Mouse (Mus musculus): ENCODE results near the gene Eloa. TPM values are rescaled to one million over a fixed set of nuclear protein-coding genes. Genes with fewer than 3 reads are reported as not detected.
"Not testable (repeated sequence)": the region's sequence is repeated elsewhere in the genome, so short reads cannot be mapped to it uniquely, and the experiment has no call there.

The Eloa gene
- polyA plus RNA-seq, 2 experiments from 2014 or later = 50.0 to 57.9 TPM

DNA sequence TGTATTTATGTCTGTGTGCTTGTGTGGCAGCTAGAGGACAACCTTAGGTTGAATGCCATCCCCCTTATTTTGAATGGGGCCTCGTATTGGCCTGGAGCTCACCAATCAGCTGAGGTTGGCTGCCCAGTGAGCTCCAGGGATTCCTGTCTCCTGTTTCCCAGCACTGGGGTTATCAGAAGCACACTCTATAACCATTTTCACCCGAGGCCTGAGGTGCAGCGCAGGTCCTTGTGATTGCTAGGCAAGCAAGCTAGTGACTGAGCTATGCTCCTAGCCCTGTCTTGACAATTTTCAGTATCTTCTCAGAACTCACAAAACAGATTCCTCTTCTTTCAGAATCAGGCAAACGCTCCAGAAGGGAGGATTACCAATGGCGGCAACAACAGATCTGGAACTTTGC is 37.0 kb downstream of the Eloa start:
- no peak for ATAC-seq

DNA sequence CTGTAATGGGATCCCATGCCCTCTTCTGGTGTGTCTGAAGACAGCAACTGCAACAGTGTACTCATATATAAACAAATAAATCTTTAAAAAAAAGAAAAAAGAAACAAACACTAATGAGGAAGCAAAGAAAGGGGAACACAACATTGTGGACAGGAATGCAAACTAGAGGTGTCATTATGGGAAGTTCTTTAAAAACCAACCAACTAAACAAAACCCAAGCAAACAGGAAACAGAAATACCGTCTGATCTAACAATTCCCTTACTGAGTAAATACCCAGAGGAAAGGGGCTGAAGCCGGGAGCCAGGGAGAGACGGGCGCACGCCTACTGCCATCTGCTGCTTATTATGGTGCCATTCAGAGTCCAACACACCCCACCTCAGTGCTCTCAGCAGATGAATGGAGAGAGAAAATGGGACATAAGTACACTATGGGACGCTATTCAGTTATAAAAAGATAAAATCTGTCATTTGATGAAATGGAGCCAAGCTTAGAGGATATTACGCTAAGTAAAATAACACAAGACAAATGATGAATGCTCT is 40.0 kb downstream of the Eloa start:
- ATAC-seq = no peak

DNA sequence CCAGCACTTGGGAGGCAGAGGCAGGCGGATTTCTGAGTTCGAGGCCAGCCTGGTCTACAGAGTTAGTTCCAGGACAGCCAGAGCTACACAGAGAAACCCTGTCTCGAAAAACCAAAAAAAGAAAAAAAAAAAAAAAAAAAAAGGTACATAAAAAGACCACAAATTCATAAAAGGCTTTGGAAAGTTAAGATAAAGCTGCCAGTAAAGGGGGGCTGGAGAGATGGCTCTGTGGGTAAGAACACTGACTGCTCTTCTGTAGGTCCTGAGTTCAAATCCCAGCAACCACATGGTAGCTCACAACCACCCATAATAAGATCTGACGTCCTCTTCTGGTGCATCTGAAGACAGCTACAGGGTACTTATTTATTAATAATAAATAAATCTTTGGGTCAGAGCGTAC is 41.3 kb downstream of the Eloa start:
- not testable (repeated sequence) for ATAC-seq

DNA sequence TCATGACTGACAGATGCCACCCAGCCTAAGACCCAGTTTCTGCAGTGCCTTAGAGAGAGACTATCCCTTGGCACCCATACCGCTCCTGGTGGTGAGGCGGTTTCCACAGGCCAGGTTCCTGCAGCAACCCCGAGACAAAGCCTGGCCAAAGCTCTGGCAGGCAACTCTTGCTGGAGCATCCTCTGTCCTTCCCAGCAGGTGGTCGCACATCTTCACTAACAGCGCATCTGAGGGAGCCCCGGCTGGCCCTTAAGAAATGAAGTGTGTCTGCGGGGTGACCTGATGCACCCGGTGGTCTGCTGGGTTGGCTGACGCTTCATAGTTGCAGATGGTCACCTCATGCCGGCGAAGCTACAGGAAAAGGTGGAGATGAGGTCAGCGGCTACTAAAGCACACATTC is 45.4 kb downstream of the Eloa start:
- no peak for ATAC-seq

DNA sequence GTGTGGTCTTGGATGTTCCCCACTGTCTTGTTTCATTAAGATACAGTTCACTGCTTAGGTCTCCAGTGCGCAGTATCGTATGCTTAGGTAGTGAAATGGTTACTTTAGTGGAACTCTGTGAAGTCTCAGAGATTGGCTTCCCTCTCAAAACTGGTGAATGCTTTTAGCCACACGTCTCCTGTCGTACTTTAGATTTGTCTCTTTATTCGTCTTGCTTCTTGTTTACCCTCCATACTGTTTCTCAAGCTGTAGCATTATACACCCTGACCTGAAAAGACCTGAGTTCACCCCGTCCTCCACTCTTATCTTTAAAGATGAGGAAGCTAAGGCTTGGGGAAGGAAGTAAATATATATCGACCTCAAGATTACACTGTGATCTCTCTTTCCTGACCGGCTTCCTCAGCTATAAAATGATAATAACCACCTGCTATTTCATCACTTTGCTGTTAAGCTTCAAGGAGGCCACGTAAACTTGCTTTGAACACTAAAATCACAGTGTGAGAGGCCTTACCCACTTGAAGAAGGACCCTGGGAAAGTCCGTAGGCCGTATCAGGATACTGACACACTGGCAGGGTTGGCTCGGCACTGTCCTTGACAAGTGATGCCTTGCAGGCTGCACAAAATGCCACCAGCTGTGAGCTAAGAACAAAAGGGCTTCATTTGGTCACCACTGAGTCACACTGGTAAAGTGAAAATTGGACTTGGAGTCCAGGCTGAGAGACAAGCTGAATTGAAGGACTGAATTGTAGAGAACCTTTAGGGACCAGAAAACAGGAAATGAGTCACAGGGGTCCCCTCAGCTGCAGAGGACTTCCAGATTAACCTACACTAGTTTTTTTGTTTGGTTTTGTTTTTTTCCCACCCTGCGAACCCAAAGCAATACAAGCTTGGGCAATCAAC is 48.4 kb downstream of the Eloa start:
- ATAC-seq = no peak

DNA sequence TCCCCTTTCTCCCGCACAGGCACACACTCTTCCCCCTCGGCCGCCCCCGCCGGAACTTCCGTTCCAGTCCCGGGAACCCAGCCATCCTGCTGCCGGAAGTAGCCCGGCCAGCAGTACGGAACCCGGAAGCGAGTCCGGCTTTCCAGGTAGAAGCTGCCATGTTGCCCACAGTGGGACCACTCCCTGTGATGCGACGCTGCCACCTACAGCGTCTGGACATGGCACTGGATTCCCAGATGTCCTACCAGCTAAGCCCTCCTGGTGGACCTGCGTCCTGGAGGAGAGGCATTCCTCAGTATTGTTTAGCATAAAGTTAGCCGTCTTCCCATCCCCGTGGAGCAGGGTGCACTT is 49.0 kb downstream of the Eloa start, which contains the start of gene Lypla2:
Gene Lypla2, minus strand, starts transcription at position 71 of the 351 bp plus-strand sequence.
- ATAC-seq = peak; percentile 77

DNA sequence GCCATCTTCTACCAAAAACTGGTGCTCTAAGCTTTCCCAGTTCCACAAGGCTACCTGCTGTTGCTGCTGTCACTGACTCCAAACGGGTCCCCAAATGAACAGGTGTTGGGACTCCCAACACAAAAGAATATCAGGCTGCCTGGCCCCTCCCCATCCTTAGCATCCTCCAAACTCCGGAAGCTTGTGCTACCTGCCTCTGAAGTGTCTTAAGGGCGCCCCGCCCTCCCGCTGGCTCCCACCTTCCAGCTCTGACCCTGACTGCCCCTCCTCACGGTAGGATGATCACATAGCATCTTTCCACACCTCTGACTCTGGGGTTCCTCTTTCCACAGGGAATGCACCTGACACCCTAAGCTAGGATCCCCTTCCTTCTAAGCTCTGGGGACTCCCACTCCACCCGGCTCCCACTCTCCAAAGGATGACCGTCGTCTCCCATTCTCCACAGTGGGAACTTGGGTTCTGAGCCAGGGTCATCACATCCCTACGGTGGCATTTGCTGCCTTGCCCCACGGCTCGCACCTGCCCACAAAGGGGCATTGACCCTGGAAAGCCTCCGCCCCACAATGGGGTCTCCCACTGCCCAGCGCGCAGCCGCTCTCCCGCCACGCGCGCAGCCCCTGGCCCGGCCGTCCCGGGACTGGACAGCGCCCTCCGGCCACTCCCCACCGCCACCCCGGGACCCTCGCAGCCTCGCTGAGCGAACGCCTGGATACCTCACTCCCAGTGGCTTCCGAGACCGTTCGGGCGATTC is 49.6 kb downstream of the Eloa start:
- ATAC-seq = peak; percentile 59

DNA sequence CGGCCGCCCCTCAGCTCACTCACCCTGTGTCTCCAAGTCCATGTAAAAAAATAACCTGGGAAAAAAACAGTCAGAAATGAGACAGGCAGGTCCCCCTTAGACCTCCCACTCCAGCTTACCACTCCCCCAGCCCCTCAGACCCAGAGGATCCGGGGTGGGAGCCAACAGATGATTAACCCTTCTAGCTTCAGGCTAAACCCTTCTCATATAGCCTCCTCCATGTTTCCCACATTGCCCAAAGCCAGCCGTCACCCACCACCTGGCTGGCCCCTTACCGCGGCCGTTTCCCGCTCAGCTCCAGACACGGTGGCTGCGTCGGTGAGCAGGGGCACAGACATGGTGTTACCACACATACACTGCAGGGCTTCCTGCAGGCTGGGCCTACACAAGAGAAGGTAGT is 51.0 kb downstream of the Eloa start:
- no peak for ATAC-seq

DNA sequence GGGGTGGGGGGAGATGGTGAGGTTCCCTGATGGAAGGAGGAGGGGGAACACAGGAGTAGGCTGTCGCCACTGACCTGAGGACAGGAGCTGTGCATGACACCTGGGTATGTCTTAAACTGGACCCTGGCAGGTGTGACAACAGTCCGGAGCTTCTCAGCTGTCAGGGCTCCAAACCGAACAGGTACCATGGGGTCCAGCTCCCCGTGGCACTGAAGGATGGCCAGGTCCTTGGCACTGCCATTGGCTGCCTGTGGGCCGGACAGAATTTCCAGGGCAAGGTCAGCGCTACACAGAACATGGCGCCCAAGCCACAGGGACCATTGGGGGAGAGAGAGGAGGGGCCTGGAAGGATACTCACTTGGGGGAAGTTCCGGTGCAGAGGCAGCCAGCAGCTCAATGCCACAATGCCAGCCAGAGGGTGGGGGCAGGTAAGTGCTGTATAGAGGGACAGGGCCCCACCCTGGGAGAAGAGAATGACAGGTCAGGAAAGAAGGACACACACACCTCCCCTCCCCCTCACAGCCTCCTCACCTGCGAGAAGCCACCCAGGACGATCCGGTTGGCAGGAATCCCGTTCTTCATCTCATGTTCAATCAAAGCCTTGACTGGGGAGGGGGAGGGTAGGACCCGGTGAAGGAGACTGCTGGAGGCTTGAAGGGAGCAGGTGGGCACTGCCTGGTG is 52.4 kb downstream of the Eloa start:
- no peak for ATAC-seq

DNA sequence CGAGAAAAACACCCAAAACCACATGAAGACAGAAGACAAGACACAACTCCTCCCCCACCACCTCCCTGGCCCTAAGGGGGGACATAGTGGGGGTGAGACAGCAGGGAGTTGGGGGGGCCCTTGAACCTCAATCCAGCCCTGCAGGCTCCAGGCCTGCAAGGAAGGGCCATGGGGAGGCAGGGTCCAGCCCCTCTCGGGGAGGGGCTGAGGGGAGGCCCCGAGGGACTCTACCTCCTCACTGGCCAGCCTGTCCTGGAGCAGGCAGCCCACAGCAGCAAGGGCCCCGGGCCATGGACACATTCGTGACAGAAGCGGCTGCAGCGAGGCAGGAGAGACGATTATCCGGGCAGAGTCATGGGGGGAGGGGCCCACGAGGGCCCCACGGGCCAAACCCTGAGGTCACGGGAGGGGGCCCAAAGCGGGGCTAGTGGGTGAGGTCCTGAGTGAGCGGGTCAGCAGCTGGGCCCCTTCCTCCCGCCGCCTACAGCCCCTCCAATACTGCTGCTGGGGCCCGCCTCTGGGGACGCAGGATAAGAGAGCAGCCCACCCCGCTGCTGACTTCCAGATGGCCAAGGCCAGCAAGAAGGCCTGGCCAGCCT is 53.2 kb downstream of the Eloa start:
- ATAC-seq = no peak

DNA sequence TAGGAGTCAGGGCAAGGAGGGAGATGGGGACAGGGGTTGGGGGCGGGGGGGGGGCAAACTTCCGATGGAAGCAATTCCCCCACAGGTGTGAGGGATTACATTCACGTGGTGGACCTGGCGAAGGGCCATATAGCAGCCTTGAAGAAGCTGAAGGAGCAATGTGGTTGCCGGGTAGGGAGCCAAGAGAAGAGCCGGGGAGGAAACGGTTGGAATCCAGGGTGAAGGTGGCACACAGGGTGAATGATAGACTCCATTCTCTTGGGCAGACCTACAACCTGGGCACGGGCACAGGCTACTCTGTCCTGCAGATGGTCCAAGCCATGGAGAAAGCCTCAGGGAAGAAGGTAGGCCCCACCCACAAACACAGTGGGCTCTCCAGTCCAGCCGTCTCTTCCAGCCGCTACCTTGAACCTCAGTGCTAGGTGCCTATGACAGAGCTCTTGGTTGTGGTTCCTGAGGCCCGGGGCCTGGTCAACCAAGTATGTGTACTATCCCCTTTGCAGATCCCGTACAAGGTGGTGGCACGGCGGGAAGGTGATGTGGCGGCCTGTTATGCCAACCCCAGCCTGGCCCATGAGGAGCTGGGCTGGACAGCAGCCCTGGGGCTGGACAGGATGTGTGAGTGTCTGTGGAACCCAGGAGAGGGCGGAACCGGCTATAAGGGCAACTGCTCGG is 54.3 kb downstream of the Eloa start:
- ATAC-seq = no peak

DNA sequence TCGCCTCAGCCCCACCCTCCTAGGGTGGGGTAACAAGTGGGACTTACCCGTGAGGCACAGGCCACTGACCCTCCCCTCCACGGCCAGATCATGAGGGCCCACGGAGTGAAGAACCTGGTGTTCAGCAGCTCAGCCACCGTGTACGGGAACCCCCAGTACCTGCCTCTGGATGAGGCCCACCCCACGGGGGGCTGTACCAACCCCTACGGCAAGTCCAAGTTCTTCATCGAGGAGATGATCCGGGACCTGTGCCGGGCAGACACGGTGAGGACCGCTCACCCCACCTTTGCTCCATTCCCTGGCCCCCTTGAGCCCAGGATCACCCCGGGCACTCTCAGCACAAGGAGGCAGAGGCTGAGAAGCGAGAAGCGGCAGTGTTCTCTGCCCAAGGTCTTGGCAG is 55.3 kb downstream of the Eloa start:
- ATAC-seq = no peak

DNA sequence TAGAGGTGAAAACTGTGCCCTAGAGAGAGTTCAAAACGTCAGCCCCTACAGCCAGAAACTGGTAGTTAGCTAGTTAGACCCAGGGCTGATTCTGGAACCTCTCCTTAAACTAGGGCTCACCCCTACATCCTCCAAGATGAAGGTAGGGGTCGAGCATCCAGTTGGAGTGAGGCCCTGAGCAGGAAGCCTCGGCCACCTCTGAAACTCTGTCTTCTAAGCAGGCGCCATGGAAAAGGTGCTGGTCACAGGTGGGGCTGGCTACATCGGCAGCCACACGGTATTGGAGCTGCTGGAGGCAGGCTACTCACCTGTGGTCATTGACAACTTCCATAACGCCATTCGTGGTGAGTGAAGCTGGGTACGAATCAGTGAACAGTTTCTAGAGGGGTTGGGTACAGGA is 56.5 kb downstream of the Eloa start:
- no peak for ATAC-seq

DNA sequence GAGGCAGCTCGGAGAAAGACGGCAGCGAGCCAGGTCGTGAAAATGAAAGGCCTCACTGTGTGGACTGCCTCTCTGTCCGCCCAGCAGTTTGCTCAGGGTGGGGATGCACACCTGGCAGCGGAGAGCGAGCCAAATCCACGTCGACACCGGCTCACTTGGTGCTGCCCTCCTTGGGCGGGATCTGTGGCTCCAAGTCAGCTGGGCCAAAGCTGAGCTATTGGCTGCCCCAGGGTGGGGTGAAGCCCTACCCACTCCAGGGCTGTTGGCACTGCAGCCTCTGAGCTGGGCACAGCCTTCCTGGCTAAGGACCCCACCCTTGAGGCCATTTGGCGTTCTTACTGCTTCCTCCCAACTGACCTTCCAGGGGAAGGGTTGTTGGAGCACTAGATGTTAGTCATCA is 57.1 kb downstream of the Eloa start:
- no peak for ATAC-seq

DNA sequence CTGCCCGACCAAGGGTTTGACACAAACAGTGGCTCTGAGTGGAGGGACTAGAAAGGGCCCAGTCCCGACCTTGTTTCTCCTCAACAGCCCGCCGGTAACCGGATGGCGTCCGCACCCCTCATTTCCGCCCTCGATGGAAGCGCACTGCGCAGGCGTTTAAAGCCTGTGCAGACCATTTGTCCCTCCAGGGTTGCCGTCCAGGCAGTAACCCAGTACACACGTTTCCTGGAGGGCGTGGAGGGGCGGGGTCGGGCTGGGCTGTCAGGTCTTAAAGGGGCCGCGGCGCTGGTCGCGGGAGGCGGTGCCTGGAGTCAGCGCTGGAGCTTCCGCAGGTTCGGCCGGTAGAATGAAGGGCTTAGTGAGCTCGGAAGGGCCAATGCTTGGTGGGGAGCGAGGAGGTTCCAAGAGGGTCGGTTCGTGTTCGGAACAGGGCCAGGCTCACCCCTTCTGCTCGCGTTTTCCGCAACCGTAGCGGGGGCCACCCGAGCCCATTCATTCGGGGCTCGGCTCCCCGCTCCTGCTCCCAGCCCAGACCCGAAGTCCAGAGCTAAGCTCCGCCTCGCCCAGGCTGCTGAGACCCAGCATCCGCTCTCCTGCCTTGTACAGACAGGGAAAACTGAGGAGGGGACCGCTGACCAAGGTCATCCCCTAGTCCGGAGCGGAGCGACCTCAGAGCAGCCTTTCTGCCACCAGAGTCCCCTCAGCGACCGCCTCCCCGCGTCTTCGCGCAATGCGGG is 57.9 kb downstream of the Eloa start, which contains the start of gene Gale:
Gene Gale, plus strand, starts transcription at position 271 of the 737 bp plus-strand sequence.
- peak; percentile 84 for ATAC-seq

DNA sequence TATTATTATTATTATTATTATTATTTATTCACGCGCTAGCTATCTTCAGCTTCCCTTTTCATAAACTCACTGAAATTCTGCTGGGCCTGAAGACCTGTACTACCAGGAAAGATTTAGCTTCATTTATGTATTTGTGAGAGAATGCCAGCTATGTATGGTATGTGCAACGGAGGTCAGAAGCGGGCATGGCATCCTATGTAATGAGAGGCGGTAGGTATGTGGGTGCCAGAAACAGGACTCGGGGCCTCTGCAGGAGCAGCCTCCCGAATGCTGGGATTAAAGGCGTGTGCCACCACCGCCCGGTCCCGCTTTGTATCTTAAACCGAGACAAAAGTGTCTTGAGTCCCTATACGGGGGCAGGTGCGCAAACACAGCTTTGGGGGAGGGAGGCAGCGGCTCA is 58.6 kb downstream of the Eloa start:
- no peak for ATAC-seq

DNA sequence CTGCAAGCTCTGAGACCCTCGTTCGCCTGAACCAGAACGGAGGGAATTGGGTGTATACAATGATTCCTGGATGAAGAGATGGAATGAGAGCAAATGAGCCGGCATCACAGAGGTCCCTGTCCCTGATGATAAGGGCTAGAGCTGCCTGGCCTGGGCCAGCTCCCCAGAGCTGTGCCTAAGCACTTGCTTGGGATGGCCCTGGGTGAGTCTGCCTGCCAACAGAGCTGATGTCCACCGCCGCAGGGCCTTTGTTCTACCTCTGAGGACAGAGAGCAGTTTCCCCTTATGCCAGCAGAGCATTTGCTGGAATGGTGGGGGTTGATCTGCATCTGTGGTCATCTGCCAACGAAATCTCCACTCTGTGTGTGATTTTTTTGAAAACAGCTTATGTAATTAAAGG is 59.4 kb downstream of the Eloa start:
- ATAC-seq = no peak

DNA sequence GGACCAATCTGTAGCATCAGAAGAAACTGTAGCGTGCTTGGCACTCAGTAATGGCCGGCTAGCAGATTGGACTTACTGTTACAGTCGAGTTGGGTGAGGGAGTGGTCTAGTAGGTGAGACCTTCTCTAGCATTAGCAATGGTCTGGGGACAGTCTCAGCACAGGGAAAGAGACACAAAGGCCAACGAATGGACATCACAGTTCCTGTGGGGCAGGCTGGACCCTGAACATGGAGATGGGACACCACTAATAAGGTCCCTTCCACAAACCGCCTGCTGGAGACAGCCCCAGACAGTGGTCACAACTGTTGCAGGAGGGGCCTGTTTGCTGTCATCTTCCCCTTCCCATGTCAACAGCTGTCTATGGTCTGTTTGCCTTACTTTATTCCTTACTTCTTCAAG is 59.9 kb downstream of the Eloa start:
- no peak for ATAC-seq

DNA sequence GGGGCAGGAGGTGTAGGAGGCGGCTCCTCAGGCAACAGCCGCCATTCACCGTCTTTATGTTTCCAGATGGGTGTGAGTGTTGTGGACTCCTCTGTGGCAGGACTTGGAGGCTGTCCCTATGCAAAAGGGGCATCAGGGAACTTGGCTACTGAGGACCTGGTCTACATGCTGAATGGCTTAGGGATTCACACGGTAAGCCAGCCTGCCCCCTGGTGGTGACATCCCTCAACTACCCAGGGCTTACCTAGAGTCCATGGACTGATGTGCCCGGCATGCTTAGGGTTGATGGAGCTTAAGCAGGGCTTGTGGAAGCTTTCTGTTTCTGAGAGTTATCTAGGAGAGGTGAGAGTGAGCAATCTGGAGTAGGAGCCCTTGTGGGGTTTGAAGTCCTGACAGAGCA is 60.8 kb downstream of the Eloa start:
- no peak for ATAC-seq

DNA sequence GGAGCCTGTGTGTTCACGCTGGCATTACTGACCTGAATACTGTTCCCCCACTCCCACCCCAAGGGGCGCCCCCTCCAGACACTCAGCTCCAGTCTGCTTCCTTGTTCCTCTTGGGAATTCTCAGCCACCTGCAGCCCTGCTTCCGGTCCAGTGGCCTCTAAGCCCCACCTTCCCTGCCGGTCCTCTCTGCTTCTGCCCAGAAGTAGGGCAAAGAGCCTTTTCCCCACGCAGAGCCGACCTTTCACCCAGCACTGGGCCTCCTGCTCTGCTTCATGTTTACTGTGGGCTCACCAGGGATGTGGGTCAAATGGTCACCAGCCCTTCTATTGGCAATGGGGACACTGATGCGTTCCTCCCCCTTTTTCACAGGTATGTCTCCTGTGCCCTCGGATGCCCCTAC is 63.2 kb downstream of the Eloa start:
- ATAC-seq = no peak

DNA sequence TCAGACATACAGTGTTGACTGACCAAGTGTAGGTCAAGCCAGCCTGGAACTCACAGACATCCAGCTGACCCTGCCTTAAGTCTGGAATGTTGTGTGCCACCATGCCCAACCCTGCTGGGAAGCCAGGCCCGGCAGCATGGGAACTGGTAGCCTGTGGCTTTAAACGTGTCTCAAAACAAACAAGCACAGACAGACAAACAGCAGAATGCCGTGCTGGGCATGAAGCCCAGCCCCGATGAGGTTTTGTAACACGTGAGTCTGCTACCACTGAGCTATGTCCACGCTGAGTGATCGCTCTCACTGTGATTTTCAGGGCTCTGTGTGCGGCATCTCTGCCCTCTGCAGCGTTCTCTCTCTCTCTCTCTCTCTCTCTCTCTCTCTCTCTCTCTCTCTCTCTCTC is 65.7 kb downstream of the Eloa start:
- no peak for ATAC-seq

All from activated CD4-positive, CD25-positive, alpha-beta regulatory T cell, adult 4 months (primary cell).